Mouse (Mus musculus) lung, postnatal 4 days (tissue): ENCODE data around the gene Apba2.

ENCODE experiments used
- DNase-seq, 2 experiments: peaks; one replicate each; pipeline ENCODE4 v3.0.0; 2021

Gene Apba2

DNA sequence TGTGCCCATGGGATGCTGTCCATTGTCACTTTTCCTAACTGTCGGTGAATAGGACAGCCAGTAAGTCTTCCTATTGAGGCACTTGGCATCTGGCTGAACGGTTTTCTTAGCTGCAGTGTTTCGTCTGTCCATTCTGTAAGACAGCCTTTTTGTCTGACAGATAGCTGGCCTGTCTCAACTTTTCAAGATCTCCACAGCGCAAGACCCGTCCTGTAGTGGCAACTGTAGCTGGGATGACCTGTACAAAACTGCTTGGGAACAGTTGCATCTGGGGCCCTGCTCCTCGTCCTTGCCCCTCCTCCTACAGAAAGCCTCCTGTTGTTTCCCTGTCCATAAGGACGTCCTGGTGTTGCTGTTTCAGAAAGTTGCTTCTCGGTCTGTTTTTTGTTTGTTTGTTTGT is 157.8 kb downstream of the Apba2 start:
- DNase-seq = no peak

DNA sequence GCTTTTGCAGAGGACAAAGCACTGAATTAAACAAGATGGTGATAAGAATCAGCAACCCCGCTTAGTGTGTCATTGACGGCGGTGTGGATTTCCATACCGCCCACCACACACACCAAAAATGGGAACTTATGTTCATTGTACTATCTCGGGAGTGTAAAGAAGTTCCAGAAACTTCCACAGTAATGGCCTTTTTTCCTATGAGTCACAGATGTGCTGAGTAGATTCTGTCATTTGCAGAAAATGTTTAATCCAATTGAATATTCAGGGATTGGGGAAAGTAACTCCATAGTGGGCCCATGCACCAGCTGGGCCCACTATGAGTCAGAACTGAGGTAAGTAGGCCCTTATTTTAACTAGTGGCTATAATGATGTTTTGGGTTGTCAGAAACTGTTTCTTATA is 161.0 kb downstream of the Apba2 start:
- no peak for DNase-seq

DNA sequence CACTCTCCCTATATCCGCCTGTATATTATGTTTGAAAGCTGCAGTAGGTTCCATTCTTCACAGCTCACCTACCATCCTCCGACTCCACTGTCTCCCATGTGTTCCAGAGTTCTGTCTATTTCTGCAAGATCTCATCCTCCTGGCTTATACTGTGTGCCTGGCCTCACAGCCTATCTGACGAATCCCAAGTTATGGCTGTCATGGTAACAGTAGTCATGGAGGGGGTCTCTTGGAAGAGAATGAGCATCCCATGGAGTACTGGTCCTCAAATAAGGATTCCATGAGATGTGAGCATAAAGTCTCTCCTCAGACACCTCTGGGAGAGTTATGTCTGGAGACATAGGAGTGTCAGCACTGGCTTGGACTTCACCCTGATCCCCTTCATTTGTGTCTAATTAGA is 162.1 kb downstream of the Apba2 start:
- DNase-seq = no peak

DNA sequence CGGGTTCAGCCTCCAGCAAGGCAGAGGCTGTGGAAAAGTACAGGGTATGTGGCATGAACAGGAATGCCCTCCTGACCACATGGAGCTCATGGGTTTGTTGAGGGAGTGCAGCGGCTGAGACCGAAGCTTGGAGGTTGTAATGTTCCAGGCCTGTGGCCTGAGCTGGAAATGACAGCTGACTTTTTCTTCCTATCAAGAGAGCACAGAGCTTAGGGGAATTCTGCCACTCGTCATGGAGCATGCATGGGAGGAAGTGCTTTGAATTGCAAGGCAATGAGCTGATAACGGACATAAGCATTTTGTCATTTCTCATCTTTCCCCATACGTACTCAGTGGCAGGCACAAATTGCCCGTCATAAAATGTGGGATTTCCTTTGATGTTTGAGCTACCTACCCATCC is 163.6 kb downstream of the Apba2 start:
- peak; percentile 4 to 29 for DNase-seq

DNA sequence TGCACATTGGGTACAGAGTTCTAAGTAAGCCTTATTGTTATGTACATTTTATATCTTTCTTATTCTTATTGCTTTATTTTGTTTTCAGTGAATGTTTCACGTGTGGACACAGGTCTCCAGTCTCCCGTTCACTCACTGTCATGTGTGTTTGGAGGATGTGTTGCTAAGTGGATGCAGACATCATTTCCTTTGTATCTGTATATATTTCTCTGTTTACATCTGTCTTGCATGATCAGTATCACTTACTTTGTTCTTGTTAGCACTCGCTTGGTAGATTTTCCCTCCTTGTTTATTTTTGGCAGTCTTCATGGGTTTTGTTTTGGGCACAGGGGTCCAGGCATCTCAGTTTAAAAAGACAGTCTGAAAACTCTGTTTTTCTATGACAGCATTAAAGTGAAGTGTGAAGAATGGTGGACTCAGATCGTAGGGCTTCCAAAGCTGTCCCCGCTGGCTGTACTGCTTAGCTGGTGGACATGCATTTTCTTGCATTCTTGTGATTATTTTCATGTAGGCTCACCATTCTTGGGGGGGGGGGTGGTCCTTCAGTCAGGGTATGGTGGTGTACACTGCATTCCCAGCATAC is 164.3 kb downstream of the Apba2 start:
- no peak for DNase-seq

DNA sequence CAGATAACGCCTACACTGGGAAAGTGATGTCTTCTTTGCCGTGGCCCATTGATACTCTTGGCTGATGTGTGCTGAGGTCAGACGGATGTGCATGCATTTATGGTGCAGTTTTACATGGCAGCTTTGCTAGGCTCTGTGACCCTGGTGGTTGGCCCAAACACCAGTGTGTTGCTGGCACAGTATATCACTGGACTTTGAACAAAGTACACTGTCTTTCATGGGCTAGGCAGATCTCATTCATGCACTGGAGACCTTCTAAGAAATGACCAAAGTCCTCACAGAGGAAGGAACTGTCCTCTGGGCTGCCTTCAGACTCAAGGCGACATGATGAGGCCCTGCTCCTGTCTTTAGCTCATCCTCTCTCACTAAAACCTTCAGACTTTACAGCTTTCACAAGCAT is 166.5 kb downstream of the Apba2 start:
- no peak for DNase-seq

DNA sequence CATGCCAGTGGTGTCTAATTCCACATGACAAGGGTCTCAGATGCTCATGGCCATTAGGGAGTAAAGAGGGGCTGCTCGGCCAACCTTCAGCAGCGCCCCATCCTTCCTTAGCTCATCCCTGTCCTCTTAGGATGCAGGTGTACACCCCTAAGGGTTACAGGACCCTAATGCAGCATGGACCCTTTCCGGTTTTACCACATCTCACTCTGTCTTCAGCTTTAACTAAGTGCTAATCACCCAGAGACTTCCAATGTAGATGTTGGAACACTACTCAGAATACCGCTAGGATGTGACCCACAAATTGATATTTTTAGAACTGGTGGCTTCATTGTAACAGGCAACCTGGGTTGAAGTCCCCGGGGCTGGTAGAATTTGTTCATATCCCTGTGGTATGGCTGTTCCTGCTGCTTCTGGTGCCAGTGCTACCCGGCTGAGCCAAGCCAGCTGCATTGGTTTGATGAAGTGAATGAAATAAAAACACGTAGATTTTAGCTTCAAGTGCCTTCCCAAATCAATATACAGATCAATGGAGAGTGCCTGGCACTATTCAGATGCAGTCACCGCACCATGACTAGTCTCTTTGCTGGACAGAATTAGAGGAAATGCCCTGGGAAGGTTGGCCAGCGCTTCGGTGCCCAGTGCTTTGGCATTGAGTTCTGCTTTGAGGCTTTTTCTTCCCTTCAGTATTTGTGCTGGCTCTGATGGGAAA is 178.4 kb downstream of the Apba2 start:
- no peak for DNase-seq

DNA sequence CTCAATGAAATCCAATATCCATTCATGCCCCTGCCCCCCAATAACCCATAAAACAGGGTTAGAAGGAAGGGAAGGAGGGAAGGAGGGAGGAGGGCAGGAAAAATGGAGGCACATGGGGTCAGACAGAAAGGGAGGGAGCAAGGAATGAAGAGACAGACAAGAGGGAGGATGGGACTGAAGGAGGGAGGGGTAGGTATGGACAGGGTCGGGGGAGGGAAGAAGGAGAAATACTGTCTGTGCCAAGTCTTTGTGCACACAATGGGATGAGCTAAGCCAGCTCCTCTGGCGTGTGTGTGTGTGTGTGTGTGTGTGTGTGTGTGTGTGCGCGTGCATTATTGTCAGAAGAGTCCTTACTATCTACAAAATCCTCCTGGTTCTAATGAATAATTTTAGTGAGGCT is 183.4 kb downstream of the Apba2 start:
- no peak for DNase-seq

DNA sequence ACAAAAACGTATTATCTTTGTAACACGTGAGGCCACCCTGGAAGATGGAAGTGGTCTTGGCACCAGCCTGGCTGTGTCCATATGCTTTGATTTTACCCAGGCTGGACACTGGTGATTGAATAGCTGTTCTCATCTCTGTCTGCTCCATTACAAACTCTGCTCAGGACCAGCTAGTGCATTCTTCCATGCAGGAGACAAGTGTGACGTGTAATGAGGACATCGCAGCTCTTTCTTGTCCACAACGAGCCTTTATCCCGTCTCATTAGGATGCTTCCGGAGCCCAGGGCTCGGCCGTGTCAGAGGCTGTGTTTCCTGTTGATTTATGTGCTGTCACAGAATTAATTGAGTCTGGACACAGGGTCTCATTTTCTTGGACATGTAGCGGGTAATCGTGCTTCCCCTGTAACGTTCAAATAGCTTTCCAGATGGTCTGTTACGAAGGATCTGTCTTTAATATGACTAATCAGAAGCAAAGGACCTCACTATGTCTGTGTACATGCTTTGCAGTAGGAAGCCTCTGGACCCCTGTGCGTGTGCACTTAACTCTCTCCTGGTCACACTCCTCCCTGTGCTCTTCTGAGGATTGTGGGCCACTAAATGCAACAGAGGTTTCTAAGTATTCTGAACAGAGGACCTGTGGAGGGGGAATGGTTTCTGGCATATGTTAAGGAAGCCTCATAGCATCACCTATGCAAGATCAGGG is 186.8 kb downstream of the Apba2 start:
- no peak for DNase-seq

DNA sequence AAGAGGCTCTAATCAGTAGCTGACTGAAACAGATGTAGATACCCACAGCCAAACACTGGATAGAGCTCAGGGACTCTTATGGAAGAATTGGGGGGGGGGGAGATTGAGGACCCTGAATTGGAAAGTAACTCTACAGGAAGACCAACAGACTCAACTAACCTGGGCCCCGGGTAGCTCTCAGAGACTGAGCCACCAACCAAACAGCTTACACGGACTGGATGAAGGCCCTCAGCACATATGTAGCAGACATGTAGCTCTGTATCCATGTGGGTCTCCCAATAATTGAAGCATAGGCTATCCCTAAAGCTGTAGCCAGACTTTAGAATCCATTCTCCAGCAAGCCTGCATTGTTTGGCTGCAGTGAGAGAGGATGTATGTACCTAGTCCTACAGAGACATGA is 190.3 kb downstream of the Apba2 start:
- DNase-seq = no peak

DNA sequence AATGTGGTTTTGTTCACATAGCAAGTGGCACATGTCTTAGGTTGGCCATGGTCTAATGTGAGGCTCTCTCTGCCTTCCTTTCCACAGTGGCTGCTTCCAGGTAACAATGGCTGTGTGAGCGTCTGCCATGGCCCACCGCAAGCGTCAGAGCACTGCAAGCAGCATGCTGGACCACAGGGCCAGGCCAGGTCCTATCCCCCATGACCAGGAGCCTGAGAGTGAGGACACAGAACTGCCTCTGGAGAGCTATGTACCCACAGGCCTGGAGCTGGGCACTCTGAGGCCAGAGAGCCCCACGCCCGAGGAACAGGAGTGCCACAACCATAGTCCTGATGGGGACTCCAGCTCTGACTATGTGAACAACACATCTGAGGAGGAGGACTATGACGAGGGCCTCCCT is 193.4 kb downstream of the Apba2 start:
- DNase-seq = no peak

DNA sequence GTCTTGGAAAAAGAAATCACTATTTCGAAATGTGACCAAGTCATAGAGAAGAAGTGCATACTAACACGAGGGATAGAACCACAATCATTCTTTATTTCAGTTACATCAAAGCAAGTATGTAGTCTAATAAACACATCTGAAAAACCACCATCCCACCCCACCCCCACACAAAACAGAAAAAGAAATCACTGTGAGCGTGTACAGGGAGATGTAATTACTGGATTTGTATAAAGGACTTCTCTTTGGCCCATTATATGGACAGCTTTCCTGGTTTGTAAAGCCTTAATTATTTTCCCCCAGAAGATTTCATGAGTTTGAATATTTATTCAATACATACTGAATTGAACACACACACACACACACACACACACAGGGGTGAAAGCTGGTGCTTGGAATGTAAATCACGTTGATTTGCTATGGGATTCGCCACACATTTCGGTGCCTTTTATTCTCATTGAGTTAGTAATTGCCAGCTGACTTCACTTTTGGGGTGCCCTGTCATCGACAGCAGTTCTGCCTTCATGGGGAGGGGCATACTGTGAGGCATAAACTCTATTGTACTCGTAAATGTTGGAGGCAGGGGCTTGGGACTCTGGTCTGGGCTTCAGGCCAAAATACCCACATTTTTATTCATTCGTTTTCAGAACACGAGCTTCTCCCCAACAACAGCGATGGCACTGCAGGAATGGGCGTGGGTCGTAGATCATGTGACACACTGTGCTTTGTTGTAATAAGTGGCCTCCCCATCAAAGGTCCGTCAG is 195.2 kb downstream of the Apba2 start:
- no peak for DNase-seq

DNA sequence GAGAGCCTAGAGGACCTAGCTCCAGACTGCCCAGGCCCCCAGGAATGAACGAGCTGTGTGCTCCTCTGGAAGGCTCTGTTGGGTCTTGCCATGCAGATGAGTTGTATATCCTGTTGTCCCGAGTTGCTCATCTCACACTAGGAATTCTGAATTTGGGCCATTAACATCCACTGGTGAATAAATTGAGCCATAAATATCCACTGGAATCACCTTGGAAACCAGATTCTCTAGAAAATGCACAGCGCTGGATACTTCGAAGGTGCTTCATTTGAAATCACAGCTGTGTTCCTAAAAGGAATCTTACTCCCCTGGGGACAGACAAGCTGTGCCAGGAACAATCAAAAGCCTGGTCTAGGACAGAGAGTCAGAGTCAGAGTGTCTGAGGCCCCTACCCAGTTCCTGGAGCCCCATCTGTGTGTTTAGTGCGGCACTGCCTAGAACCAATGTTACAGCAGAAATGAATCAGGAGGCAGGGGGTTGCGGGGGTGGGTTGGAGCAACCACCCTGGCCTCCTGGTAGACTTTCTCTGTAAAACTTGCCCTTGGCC is 196.4 kb downstream of the Apba2 start:
- no peak for DNase-seq

DNA sequence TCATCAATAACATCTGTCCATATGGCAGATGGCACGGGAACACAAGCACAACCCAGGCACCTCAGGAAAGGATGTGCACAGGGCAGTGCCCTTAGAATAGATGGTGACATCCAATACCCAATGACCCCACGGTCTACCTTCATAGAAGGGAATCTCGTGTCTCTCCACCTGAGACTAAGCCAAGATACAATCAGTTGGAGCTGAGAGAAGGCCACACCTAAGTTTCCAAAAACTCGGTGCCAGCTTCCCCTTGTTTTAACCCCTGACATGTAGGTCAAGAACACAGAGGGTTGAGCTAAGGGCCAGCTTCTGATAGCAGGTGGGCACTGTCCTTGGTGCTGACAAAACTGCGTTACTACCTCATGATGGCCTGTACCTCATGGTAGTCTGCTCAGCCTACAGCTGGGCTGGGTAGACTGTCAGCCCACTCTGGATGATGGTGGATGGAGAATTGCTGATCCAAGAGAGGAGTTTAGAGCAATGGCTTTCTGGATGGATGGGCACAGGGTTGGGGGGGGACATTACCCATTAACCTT is 202.6 kb downstream of the Apba2 start:
- DNase-seq = no peak

DNA sequence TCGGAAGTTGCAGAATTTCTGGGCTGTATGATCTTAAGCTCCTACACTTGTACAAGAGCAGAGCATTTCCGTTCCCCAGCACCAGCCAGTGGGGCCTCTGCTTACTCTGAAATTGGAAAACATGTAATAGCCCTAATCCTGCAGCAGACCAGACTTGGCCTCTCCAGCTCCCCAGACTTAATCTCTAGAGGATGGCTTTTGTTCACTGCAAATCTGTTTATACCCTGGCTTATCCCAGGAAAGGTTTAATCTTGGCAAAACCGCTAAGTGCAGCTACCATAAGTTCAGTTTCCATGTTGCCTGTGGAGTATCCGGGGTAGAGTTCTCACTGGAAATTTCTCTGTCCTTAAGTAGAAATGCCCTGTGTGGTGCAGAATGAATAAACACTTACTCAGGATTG is 206.7 kb downstream of the Apba2 start:
- DNase-seq = no peak

DNA sequence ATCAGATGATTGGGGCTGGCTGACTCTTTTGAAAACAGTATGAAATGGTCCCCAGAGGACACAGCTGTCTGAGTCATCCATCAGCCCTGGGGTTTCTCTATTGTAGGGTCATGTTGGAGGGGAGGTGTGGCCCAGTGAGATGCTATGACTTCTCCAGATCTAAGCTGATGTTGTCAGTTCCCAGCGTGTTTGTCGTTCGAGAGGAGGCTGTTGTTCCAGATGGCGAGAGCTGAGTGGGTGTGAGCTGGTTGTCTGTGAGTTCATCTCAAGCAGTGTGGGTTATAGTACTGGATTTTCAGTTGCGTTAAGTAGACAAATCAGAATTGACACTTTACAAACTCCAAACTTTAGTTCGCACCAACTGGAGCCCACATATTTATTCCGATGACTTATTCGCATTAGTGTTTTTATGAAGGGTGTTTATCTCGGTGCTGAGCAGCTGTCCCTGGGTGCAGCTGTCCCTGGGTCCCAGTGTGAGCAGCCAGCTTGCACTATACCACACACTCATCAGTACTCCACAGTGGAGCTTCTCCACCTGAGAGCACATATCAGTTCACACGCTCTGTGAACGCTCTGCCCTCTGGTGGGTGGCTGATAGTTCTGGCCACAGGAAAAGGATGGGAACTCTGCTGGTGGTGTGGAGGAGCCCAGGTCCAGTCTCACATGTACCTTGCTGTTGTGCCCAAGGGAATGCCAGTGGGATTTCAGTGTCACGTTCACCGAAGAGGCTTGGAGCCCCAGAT is 208.2 kb downstream of the Apba2 start:
- no peak for DNase-seq

DNA sequence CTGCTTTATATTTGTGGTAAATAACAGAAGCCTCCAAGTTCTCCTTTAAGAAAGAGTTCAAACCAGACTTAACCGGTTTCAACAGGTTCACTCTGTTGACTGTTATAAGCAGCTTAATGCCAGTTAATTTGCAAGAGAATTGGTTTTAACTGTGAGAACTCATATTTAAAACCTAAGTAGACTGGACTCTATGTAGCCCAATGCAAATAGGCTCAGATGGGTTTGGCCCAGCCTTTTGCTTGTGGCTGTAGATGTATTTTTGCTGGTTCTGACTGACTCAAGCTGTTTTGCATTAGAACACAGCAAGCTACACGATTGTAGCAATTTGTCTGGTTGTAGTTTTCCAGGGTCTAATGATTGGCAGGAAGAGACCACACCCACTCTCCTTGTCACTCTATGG is 214.8 kb downstream of the Apba2 start:
- no peak for DNase-seq

DNA sequence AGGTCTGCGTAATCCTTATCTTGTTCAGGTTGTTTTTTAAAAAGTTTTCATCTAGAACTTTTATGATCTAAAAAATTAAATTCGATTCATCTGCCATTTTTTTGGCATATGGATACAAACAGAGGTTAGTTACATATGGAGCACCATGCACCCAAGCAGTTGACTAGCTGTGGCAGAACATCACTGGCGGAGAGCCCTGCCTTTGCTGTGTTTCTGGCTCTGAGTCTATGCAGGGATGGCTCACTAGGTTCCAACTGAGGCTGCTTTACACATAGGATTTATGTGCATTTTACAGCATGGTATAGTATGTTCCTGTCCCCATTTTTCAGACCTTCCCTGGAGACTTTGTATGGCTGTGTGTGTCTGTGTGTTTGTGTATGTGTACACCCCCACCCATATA is 221.8 kb downstream of the Apba2 start:
- DNase-seq = no peak

DNA sequence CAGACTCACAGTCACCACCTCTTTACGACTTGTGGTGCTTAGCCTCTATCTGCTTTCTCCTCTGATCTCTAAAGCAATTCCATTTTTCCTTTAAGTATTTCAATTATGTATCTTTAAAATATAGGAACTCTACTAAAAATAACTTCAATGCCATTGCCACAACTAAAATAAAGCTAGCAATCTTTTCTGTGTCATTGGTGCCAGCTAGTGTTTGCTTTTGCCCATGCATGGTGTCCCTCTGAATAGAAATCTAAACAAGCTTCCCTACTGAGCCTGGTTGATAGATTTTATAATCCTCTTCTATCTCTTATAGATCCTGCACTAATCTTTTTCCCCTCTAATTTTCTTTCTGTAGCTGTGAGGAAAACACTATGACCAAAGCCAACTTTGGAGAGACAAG is 222.9 kb downstream of the Apba2 start:
- no peak for DNase-seq

DNA sequence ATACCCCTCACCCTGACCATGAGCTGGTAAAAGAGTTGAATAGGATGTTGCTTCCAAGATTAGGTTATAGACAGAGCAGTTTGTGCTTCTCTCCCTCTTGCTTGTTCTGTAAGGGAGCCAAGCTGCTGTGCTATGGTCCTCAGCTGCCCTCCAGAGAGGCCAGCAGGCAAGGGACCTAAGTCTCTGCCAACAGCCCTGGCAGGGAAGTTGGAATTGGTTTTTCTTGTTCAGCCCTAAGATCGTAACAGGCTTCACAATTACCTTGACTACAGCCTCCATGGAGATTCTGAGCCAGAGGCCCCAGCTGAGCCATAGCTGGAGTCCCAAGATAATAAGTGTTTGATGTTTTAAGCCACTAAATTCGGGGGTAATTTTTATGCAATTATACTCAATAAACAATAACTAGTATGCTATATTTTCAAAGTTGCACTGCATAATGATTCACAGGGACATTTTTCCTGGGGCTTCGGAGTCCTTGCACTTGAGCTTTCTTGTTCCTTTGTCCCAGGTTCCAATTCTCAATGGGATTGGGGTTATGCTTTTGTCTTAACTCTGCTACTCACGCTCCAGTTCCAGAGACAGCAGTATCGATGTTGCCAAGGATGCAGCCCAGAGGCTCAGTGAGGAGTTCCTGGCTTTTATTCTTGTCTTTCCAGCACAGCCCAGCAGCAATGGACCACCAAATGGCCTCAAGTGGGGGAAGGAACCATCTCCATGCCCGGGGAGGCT is 224.6 kb downstream of the Apba2 start:
- DNase-seq = no peak

DNA sequence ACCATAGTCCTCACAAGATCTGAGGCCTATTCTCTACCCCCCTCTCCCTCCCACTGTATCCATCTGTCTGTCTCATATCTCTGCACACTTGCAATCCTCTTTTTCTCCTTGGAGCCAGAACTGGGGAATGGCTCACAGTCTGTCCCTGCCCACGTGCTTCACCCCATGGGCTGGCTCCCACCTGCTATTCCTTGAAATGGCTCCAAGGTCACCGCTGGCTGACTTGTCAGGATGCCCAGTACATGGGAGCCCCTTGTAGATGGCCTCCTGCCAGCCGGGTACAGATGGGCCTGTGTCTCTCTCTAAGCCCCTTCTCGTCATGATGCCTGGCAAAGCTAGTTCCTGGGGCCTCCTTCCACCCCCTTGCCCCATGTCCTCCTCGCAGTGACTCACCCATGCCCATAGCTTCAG is 226.7 kb downstream of the Apba2 start:
- DNase-seq = no peak

DNA sequence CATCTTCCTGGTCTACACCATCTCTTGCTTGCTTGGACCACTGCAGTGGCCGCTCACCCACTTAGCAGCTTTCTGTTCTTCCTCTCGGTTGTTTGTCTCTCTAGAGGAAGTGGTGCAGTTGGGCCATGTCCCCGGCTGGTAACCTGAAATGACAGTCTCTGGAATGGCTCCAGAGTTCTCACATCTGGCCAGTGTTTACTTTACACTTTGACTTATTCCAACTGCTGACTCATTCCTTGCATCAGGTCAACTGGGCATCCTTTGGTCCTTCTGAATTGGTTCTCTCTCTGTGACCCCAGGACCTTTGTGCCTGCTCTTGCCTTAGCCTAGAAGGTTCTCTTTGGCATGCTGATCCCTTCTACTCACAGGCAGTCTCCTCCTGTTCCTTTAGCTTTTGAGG is 227.3 kb downstream of the Apba2 start:
- DNase-seq = no peak
